Mouse (Mus musculus): ENCODE data around the gene Smim4.

Gene Smim4

DNA sequence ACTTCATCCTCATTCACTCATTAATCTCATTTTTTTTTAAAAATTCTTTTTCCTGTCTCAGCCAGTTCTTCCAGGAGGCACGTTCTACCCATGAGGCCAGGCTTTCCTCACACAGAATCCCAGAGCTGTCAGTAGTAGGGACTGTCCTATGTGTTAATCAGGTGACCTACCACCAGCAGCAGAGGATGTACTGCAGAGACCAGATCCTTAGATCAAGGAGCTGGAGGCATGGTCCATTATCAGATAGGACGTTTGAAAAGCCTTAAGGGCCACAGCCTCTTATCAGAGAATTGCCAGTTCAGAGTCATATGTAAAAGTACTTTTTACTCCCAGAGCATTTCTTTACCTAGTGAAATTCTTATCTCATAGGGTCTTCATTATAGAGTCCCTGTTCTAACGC lies 14.7 kb downstream of the Smim4 start:
- no peak for DNase-seq (ENCODE audit: low spot score)

DNA sequence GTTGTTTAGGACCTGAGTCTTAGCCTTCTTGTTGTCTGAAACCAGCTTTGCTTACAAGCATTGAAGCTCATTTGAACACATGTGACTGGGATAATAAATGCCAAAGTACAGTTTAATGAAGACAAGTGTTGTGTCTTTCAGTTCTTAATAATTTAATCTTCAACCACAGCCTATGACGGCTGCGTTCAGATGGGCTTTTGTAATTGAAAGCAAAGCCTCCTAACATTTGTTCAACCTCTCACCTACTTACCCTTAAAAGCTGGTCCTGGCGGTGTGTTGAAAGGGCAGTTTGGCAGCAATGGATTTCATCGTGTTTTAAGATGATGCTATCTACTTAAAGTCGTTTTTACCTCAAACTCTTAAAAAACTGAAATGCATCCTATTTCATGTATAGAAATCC lies 16.6 kb downstream of the Smim4 start:
- DNase-seq (ENCODE audit: low spot score) = no peak

DNA sequence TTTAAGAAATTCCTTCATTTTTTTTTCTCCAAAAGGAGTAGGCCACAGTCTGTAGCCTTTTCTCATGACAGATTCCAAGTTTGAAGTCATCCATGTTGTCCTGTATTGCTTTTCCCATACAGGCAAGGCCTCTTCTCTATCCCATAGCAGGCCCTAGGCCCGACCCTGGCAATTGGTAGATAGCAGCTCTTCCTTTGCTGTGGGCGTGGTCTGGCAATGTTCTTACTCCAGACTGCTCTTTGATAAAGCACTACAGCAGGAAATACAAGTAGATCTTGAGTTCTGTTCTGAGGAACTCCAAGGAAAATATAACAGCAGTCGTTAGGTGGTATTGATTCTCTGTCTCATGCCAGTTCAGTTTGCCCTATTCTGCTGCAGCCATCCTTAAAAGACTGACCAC lies 18.1 kb downstream of the Smim4 start:
- no peak for DNase-seq (ENCODE audit: low spot score)

DNA sequence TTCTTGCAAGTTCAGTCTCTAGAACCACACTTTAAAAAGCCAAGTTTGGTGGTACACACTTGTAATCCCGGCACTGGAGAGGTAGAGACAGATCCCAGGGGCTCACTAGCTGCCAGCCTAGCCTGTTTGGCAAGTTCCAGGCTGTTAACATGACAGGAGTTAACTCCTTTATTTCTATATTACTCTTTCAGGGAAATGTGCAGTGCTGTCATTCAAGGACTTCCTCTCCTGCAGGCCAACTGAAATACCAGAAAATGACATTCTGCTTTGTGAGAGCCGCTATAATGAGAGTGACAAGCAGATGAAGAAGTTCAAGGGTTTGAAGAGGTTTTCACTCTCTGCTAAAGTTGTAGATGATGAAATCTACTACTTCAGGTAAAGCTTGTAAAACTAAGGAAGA lies 23.6 kb downstream of the Smim4 start:
- DNase-seq (ENCODE audit: low spot score) = no peak

DNA sequence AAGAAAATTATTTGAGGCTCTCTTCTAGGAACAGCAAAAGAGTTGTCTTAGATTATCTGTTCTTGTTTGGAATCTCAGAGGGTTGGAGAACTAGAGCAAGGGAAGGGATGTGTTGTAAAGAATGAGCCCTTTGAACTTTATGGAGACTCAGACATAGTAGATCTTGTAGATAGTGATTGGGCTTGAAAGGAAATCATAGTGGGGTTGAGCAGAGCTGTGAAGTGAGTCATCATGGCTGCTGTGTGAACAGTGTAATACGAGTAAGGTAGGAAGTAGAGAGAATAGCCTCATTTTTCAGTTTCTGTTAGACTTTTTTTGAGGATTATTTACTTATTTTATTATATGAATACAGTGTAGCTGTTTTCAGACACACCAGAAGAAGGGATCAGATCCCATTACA lies 38.8 kb downstream of the Smim4 start:
- no peak for DNase-seq (ENCODE audit: low spot score)

DNA sequence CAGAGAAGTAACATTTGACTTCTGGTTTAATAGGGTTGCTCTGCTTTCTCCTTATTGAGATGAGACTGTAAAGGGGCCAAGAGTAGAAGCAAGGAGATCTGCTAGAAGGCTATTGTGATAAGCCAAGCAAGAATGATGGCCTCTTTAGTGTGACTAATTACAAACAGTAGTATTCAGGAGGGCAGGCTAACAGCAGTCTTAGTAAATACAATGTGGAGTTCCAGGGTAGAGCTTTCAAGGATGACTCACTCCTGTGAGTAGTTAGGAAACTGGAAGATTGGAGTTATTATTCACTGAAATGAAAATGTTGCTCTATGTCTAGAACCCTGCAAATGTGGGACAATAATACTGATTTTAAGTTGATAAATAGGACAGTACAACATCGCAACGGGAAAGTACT lies 40.2 kb downstream of the Smim4 start:
- no peak for DNase-seq (ENCODE audit: low spot score)

DNA sequence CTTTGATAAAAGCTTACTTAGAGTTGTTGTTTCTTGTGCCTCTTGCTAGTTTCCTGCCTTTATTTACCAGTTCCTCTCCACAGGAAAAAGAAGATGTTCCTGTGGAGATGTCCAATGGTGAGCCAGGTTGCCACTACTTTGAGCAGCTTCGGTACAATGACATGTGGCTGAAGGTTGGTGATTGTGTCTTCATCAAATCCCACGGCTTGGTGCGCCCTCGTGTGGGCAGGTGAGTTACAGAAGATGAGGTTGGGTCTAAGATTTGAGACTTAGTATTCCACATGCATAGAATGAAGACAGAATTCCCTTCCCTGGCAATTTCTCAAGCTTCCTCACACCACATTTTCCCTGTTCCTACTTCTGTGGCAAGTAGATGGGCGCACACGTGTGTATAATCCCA lies 41.3 kb downstream of the Smim4 start:
- DNase-seq (ENCODE audit: low spot score) = no peak

DNA sequence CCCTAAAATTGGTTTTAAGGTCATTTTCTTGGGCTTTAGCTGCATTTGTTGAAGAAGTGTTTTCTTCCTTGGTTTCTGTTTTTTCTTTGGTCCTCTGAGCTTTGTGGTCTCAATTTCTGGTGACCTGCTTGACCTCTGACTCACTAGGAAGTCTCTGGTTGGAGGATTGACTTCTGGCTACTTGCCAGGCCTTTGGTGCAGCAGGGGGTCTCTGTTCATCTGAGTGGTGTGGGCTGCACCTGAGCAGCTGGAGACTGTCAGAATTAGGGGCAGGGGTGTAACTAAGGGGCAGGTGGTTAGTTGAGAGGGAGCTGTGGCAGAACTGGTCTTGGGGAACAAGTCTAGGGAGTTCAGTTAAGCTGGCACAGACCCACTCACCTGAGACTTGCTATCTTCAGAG lies 47.6 kb downstream of the Smim4 start:
- DNase-seq (ENCODE audit: low spot score) = no peak

DNA sequence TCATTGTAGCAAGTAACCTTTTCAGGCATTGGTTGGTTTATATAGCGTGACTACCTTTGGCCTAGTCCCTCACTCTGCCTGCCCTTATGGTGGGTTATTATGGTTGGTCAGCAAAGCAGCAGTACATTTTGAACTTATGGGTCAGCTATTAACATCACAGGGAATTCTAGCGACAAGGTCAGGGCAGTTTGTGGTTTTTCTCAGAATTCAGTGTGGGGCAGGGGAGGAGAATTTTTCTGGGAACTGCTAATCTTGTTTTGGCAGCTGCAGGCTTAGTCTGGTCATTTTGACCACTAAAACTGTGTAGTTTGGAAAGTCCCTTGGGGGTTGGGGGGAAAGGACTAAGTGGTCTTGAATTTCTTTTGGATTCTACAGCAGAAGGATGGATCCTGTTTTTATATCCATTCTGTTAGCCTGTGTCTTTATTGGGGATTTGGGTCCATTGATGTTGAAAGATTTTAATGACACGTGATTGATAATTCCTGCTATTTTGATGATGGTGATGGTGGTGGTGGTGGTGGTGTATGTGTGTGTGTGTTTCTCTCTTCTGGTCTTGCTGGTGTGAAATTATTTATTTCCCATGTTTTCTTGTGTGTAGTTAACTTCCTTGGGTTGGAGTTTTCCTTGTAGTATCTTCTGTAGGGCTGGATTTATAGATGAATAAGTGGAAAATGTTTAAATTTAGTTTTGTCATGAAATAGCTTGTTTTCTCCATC lies 49.3 kb downstream of the Smim4 start:
- no peak for DNase-seq (ENCODE audit: low spot score)

DNA sequence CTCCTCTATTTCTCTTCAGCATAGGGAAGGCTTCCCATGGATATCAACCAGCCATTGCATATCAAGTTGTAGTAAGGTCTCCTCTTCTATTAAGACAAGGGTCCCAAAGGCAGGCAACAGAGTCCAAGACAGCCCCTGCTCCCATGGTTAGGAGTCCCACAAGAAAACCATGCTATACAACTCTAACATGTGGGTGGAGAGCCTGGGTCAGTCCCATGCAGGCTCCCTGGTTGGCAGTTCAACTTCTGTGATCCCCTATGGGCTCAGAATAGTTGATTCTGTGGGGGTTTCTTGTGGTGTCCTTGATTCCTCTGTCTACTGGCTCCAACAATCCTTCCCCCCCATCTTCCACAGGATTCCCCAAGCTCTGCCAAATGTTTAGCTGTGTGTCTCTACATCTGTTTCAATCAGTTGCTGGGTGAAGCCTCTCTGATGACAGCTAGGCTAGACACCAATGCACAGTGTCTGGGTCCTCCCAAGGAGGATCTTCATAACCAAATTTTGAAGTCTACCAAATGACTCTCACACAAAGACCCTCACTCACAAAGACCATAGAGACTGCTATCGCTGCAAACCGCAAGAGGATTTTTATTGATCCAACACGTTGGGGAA lies 50.1 kb downstream of the Smim4 start:
- DNase-seq (ENCODE audit: low spot score) = no peak

DNA sequence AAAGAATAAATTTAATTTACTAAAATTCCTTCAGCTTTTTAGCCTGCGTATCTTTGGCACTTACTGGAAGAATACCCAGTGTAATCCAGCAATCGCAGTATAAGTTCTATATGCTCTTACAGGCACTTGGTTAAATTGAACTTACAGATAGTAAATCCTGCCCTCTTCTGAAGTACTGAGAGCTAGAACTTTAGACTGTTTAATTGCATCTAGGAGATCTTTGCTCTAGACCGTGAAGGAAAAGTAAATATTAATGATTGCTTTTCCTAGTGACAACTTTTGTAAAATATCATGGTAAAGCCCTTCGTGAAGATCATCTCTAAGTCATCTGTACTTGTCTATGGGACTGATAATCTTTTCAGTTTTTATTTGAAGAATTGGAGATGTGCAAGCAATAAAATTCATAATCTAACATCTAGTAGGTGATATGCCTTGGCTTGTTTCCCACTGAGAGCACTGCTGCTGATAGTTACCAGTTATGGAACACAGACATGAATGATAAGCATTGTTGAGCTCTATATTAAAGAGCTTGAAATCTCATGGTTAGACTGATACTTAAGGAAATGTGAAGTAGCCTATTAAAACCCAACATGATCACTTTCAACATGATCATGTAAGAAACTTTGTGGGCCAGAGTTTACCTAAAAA lies 59.5 kb downstream of the Smim4 start:
- no peak for DNase-seq (ENCODE audit: low spot score)

DNA sequence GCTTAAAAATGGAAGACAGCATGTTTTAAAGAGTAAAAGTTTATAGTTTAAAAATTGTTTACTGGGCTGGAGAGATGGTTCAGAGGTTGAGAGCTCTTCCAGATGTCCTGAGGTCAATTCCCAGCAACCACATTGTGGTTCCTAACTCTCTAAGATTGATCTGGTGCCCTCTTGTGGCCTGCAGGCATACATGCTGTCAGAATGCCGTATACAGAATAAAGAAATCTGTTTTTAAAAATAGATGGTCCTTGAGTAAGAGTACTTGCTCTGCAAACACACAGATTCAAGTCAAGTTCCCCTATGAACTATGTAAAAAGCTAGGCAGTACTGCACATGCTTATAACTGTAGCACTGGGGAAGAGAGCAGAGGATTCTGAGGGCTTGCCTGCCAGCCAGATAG lies 66.5 kb downstream of the Smim4 start:
- DNase-seq (ENCODE audit: low spot score) = peak; percentile 44

DNA sequence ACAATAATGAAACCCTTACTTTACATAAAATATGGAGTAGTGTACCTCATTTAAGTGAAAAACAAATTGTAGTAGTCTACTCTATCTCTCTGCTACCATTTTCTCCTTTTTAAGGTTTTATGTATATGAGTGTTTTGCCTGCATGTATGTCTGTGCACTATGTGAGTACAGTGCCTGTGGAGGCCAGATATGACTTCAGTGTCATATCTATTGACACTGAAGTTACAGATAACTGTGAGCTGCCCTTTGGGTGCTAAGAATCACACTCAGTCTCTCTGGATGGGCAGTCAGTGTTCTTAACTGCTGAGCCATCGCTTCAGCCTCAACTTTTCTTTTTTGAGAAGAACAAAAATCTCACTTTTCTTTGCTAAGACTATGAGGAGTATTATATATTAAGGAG lies 82.9 kb downstream of the Smim4 start:
- DNase-seq (ENCODE audit: low spot score) = no peak

DNA sequence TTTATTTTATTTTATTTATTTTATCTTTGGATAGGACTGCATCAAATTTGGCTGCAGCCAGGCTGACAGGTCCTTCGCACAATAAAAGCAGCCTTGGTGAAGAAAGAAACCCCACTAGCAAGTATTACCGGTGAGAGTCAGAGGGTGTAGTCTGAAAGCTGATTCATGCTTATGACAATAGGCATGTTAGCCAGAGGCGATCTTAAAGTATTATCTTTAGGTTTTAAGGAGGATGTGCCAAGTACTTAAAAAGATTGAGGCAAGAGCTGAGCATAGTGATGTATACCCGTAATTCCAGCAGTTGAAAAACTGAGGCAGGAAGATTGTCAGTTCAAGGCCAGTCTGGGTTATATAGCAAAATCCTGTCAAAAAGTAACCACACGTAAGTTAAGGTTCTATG lies 83.5 kb downstream of the Smim4 start:
- DNase-seq (ENCODE audit: low spot score) = no peak

All from embryo, embryonic 10 days (tissue).